Mouse (Mus musculus) kidney, postnatal 0 days (tissue): ENCODE measurements at regions not wholly inside any gene's neighbourhood (a gene's known extent, or its start where the extent isn't known, plus 50 kb on each side); places are given as distances from the start of the nearest gene placed in this dataset.
A peak's percentile ranks its signal among the peaks of the same experiment; 100 is the strongest.

Experiments used
- ATAC-seq: fragments of 200-750 bp; cut with Nextera tagmentation; replicated peaks from 2 replicates; pipeline ENCODE4 v1.8.0; 2017; ENCODE audit warnings: low read depth, moderate number of reproducible peaks, moderate TSS enrichment, moderate library complexity; ENCODE audit not compliant: low FRiP score
- DNase-seq: peaks from one replicate; pipeline ENCODE4 v3.0.0-alpha.2; 2016; ENCODE audit warnings: low spot score
- H3K27ac ChIP-seq: fragments of 300-500 bp; sonication (generic); 2 replicates; pipeline ENCODE4 v1.5.1; 2014; ENCODE audit warnings: mild to moderate bottlenecking
- H3K27me3 ChIP-seq: fragments of 300-500 bp; sonication (generic); 2 replicates; pipeline ENCODE4 v1.6.1; 2014; ENCODE audit warnings: low read length, mixed read lengths; ENCODE audit not compliant: insufficient read depth
- H3K36me3 ChIP-seq: fragments of 300-500 bp; sonication (generic); 2 replicates; pipeline ENCODE4 v1.6.1; 2014; ENCODE audit warnings: low read length, mixed read lengths; ENCODE audit not compliant: insufficient read depth
- H3K4me1 ChIP-seq: fragments of 300-500 bp; sonication (generic); replicated peaks from 2 replicates; pipeline ENCODE4 v1.6.1; 2014; ENCODE audit warnings: antibody characterized with exemption, low read length, mixed read lengths; ENCODE audit not compliant: insufficient read depth
- H3K4me2 ChIP-seq: fragments of 300-500 bp; sonication (generic); 2 replicates; pipeline ENCODE4 v1.6.1; 2014; ENCODE audit warnings: mild to moderate bottlenecking, low read length, moderate library complexity, mixed read lengths
- H3K4me3 ChIP-seq: fragments of 300-500 bp; sonication (generic); replicated peaks from 2 replicates; pipeline ENCODE4 v1.5.1; 2014; ENCODE audit warnings: low read depth, low read length
- H3K9ac ChIP-seq: fragments of 300-500 bp; sonication (generic); 2 replicates; pipeline ENCODE4 v1.6.1; 2014; ENCODE audit warnings: low read depth, low read length
- H3K9me3 ChIP-seq: fragments of 300-500 bp; sonication (generic); replicated peaks from 2 replicates; pipeline ENCODE4 v1.6.1; 2016; ENCODE audit warnings: low read length, inconsistent platforms, mixed read lengths
- CTCF ChIP-seq: IDR thresholded peaks from 2 replicates; pipeline ENCODE4 v1.5.1; 2016; ENCODE audit warnings: antibody characterized with exemption, low read depth, mild to moderate bottlenecking, moderate library complexity
- WGBS: fragments of 180-500 bp; shearing (Covaris S2); extraction: QIAGEN DNeasy Blood & Tissue Kit; methylation state at CpG from one replicate; pipeline ENCODE4 v1.1.7; 2014; 5-methylcytosine and 5-hydroxymethylcytosine counted together

DNA sequence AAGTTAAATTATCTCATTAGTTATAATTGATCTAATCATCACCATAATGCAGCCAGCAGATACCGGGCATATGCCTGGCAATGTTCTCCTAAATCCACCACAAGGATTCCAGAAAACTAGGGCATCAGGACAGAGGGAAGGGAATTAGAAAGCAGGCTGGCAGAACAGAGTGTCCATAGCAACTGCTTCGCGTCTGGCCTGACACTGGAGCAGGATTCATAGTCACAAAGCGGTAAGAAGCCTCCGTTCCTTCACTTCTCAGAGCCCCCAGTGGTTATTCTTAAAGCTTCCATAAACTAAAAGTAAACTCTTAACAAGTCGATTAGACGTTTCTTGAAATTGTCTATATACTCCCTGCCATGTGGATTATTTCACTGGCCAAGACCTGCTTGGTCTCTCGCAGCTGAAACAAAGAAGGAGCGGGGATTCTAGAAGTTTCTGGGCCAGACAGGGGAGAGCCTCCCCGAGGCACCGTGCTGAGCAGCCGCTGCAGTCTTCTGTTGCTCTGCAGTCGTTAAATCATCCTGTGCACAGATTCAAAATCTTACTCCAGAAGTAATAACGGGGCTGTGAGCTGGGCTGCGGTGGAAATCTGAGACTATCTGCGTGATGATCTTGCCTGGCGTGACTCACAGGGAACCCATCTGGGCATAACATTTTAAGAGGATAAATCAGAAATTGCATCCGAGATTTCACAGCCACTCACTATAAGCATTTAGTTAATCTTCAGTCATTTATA lies 144.2 kb upstream of the Map3k7 start:
- H3K36me3 ChIP-seq, result no peaks in the 10 kb centered on the region
- peaks cover 14% of the 10 kb centered on the region; the same call in 1 of the 2 replicates for H3K4me1 ChIP-seq
- no peak for TF ChIP-seq CTCF
- no peak overlapping the region for H3K27ac ChIP-seq
- no peak overlapping the region for H3K4me2 ChIP-seq
- no peaks in the 10 kb centered on the region for H3K27me3 ChIP-seq
- no peak overlapping the region for H3K4me3 ChIP-seq
- WGBS, result 42% methylated on average over 18 of the region's 18 CpGs
- DNase-seq (peak; percentile 45), ATAC-seq (no peak)
- H3K9me3 ChIP-seq, result no peaks in the 10 kb centered on the region
- no peak overlapping the region for H3K9ac ChIP-seq

DNA sequence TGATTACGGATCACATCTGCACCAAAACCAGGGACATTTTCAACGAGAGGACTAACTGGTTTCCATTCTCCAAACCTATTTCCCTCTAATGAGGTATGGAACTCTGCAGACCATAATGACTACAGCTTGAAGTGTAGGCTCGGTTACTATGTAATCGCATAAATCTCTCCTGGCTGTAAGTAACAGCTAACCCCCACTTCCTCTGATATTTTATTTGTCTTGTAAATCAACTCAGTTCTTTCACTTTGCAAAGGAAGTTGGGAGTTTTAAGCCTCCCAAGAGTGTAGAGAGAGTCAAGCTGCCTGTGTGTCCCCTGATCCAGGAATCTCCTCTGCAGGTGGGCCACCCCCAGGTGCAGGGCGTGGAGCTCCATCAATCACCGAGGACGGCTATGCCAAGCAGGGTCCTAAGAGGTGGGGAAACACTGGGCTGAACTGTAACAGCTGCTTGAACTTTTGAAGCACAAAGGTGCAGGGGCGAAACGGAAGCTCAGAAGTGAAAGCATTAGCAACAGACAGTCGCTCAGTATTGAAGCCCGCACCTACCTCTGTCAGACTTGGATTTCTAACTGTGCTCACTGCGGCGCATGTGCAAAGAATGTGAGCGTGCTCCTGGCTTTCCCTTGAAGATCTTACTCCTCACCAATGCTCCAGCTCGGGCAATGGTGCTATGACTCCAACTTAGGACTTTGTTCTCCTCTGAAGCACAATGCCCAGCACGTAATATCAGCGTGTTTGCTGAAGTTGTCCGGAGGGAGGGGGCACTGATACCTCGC lies 140.1 kb upstream of the Map3k7 start:
- Histone ChIP-seq H3K4me3 (peak overlapping the region; percentile 31), H3K27me3 (no peaks in the 10 kb centered on the region), H3K4me1 (peaks cover 18% of the 10 kb centered on the region; the same call in 1 of the 2 replicates), H3K9me3 (no peaks in the 10 kb centered on the region), H3K27ac (peak overlapping the region; percentile 71), H3K4me2 (peak overlapping the region; percentile 62), H3K9ac (peak overlapping the region; percentile 32), H3K36me3 (no peaks in the 10 kb centered on the region)
- WGBS, result 6% methylated on average over 19 of the region's 19 CpGs
- ATAC-seq (peak; percentile 57), DNase-seq (peak; percentile 91)
- TF ChIP-seq CTCF, result no peak

DNA sequence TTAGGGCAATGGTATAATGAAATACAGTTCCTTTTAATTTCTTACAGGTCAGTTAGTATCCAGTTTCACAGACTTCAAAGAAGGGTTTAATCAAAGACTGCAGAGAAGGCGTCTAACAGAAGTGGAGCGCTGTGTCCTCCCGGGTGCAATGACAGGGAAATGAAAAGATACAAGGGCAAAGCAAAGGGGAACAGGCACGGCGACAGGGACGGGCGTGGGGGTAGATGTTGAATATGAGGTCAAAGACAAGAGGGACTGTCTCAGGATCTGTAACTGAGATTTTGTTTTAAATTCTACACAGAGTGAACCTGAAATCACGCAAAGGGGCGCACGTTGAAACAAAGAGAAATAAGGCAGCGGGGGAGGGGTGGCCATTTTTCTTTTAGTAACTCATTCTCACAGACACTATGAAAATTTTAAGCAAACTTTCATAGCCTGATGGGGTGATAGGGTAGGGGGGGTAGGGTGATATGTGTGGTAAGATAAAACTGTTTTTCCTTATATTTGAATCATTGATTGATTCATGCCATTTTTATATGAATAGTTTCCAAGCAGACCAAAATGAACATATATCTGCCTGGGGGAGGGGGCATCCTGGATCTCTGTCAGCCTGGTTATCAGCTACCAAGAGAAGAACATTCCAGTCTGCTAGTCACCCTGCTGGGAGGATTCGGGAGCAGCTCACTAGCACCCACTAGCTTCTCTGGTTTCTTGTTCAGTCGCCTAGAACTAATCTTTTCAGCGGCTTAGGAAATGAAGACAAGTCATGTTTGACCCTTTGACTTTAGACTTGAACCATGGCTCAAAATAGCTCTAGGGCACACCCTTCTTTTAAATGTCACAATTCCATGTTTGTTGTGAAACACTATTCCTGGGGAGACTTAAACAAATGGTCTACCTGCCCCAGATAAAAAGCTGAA lies 139.1 kb upstream of the Map3k7 start:
- Histone ChIP-seq H3K27ac (peak overlapping the region; percentile 71), H3K4me2 (peak overlapping the region; percentile 62), H3K9ac (peak overlapping the region; percentile 32), H3K36me3 (no peaks in the 10 kb centered on the region), H3K9me3 (no peaks in the 10 kb centered on the region), H3K4me3 (peak overlapping the region; percentile 31), H3K27me3 (no peaks in the 10 kb centered on the region), H3K4me1 (peaks cover 13% of the 10 kb centered on the region; the same call in 1 of the 2 replicates)
- peak; percentile 60 for TF ChIP-seq CTCF
- DNase-seq (peak; percentile 78), ATAC-seq (peak; percentile 44)
- WGBS, result 22% methylated on average over 14 of the region's 14 CpGs

DNA sequence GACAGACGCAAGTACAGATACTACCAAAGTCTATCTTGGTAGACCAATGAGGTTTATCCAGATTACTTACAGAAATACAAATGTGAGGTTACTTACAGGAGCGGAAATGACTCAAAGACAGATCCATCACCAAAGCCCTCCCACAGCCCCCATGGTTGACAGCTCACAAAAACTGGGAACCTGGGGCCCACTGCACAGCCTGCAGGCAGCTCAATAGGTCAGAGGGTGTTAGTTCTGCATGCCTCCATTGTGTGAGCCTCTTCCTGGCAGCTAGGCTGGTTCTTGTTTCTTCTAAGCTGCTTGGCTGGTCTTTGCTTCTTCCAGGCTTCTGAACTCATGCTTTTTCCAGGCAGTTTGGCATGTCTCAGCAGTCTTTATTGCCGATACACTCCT lies 138.5 kb upstream of the Map3k7 start:
- Histone ChIP-seq H3K4me1 (peaks cover 13% of the 10 kb centered on the region; the same call in 1 of the 2 replicates), H3K9ac (no peak overlapping the region), H3K27ac (peak overlapping the region; percentile 56), H3K9me3 (no peaks in the 10 kb centered on the region), H3K27me3 (no peaks in the 10 kb centered on the region), H3K4me3 (no peak overlapping the region), H3K4me2 (0 out of 2 replicates have a peak overlapping the region, but pooled peaks have one; percentile 62), H3K36me3 (no peaks in the 10 kb centered on the region)
- ATAC-seq (no peak), DNase-seq (peak; percentile 19)
- no peak for TF ChIP-seq CTCF
- WGBS, result 34% methylated on average over 3 of the region's 3 CpGs

GRCm38 (mm10) chr4:31826661-31827060 lies 137.2 kb upstream of the Map3k7 start:
- Histone ChIP-seq H3K27ac (no peak overlapping the region; the same call in 1 of the 2 replicates), H3K9ac (no peak overlapping the region), H3K9me3 (no peaks in the 10 kb centered on the region), H3K4me1 (peaks cover 13% of the 10 kb centered on the region; the same call in 1 of the 2 replicates), H3K4me2 (no peak overlapping the region), H3K27me3 (no peaks in the 10 kb centered on the region), H3K36me3 (no peaks in the 10 kb centered on the region), H3K4me3 (no peak overlapping the region)
- peak; percentile 76 for ATAC-seq
- WGBS, result 53% methylated on average over 8 of the region's 8 CpGs
- no peak for TF ChIP-seq CTCF
- peak; percentile 14 for DNase-seq

DNA sequence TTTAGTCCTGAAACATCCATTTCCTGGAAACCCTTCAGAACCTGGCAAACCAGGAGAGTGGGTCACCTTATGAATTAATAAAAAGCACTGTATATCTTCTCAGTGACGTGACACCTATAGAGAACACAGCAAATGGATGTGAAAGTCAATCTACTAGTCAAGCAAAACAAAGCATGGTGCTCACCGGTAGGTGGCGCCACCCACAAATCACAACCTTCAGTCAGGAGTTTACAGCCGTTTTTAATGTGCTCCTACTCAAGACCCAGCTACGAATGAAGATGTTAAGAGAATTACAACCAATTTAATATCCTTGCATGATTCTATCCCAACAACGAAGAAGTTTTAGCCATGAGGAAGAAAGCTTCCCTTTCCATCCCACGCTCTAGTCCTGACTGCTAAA lies 136.6 kb upstream of the Map3k7 start:
- TF ChIP-seq CTCF, result peak; percentile 66
- WGBS, result 66% methylated on average over 7 of the region's 7 CpGs

More for the DNA sequence above, 136.6 kb upstream of the Map3k7 start:
- peak; percentile 19 for DNase-seq
- Histone ChIP-seq H3K27me3 (no peaks in the 10 kb centered on the region), H3K36me3 (no peaks in the 10 kb centered on the region), H3K4me3 (no peak overlapping the region), H3K4me2 (no peak overlapping the region), H3K9ac (no peak overlapping the region), H3K9me3 (no peaks in the 10 kb centered on the region), H3K27ac (no peak overlapping the region), H3K4me1 (peaks cover 13% of the 10 kb centered on the region; the same call in 1 of the 2 replicates)
- no peak for ATAC-seq
